Mouse (Mus musculus): ENCODE data around the gene Agbl4. TPM values are rescaled to one million over a fixed set of nuclear protein-coding genes. Genes with fewer than 3 reads are reported as not detected.

The Agbl4 gene
- polyA plus RNA-seq, 2 experiments from 2014 or later, result not detected

- ATAC-seq, result no peak
Measured at GRCm38 (mm10) chr4:111594655-111595295, 1197.3 kb downstream of the Agbl4 start.

DNA sequence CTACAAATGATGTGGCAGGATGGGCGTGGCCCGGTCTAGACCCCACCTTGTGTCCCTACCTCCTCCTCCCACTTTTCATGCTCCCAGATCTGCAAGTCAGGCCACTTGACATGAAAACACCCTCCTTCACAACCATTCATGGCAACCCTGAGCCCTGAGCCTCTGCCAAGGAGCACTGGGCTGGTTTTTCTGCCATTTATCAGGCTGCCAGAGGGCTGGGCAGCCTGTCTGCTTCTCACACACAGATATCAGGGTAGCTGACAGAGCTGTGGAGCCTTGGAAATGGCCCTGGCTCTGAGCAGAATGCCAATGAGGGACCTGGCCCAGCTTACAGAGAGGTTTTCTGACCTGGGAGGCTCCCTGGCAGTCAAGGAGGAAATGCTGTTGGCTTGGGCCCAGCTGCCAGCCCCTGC, 1199.8 kb downstream of the Agbl4 start:
- no peak for ATAC-seq

DNA sequence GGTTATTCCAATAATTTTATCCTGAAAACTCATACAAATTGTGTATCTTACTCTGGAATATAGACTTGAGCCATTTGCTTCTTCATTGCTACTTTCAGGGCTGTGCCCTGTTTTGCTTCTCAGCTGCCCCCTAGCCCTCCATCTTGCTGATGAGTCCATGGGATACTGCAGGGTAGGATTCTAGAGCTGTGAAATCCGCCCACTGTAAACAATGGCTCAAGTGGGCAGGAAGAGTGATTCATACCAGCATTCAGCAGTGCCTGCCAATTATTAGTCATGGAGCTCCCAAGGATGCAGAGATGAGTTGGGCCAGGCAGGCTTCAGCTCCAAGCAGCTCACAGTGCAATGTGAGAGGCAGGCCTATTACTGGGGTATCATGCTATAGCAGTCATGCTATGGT, 1200.5 kb downstream of the Agbl4 start:
- ATAC-seq, result no peak

- ATAC-seq, result no peak
Measured at GRCm38 (mm10) chr4:111603194-111603593, 1205.7 kb downstream of the Agbl4 start.

DNA sequence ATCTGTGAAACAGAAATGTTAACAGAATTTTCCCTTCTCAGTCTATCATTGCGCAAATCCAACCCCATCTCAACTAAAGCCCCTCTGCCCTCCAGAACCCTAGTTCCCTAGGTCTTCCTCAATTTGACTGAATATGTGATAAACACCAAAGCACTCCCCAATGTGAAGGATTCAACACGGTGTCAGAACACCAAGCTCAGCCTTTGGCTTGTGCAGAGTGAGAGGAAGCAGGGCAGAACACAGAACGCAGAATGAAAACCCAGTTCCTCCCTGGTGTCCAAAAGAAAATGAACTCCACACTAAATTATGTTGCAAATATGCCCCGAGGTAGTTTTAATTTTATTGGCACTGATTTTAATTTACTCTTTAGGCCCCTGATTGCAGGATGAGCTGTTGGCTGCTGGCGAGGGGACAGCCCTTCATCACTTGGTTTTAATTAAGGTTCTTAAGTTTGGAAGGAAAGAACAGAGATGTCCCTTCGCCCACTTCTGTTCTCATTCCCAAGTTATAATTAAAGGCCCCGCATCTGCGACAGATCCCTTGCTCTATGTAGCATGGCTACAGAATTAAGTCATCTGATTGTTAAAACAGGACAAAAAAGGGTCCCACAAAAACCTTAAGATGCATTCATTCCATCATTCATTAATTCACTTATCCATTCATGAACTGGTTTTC, 1210.5 kb downstream of the Agbl4 start:
- ATAC-seq, result no peak

DNA sequence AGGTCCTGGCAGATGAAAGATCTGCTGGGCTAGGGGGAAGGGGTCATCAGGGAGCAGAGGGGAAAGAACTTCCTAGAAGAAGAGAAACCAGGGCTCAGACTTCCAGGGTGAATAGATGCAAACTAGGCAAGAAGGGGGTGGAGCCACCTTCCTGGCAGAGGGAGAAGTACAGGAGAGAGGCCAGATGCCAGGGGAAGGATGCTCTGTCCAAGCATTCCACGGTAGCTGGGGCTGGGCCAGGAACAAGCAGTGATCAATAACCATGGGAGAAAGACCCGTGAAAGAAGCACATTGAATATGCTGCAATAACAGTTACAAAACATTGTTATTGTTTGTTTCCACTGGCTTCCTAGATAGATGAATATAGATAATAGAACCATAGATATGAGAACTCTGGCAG, 1224.4 kb downstream of the Agbl4 start:
- no peak for ATAC-seq

GRCm38 (mm10) chr4:111624914-111625313, 1227.5 kb downstream of the Agbl4 start:
- no peak for ATAC-seq

GRCm38 (mm10) chr4:111626118-111626830, 1228.8 kb downstream of the Agbl4 start:
- no peak for ATAC-seq

DNA sequence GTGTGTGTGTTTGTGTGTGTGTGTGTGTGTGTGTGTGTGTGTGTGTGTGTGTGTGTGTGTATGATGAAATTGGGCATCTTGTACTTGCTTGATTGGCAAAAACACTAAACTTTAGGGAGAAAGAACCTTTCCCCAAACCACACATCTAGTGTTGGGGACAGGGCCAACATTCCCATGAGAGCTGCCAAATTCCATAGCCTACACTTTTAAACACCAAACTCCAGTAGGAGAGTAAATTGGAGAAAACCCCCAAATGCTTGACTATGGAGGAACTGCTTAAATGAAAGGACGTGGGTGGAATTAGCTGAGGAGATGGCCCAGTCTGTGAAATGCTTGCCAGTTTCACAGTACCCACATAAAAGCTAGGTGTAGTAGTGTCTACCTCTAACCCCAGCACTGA, 1235.2 kb downstream of the Agbl4 start:
- no peak for ATAC-seq

- no peak for ATAC-seq
Measured at GRCm38 (mm10) chr4:111635538-111636124, 1238.2 kb downstream of the Agbl4 start.

DNA sequence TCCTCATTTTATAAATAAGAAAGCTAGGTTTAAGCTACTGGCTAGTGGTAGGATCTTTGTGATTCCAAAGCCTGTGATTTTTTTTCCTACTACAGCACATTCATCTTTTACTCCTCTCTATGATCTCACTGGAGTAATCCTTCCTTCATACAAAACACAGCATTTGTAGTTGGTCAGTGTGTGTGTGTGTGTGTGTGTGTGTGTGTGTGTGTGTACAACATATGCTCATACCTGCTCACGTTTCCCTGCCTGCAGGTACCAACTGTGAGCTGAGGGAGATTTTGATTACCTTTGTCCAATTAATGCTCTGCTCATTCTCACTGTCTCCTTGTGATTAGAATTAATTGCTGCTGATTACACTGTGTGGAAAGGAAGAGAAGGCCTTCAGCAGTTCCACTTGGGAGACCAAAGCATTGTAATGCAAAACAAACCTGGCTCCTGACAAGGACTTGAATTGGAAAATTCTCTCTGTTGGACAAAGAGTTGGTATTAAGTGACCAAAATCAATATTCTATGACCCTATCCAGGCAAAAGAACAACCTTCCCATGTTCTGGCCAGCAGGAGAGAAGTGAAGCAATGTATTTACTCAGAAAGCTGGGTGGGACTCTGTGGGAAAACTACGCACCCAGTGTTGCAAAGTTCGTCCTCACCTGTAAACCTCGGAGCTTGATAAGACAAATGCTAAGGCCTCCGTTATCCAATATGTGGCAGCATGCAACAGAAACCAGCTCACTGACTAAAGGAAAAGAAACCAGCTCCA, 1241.7 kb downstream of the Agbl4 start:
- ATAC-seq, result no peak

DNA sequence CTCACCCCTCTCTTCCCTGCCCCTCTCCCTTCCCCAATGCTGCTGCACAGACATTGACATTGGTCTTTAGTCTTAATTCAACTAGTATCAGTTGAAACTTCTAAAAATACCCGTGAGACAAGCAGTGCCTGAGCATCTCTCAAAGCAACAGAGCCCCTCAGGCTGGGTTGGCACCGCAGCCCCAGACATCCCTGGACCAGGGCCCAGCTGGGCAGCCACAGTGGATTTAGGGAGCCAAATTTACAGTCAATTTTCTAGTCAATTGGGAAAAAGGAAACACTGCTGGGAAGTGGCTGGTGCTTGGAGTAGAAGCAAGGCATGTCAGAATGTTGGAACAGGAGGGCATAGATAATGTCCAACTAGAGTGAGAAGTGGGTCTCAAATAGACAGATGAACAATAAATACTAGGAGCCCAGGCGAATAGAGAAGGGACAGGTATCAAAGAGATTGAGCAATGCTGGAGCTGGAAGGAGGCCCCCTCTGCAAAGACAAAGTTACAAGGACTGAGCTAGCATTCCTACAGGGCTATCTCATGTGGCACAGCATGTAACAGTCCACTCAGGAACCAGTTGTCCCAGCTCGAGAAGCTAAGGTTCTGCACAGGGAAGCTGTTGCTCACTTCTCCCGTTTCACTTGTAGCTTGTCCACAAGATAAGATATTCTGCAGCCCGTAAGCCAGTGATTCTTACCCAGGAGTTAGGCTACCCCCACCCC, 1247.8 kb downstream of the Agbl4 start:
- no peak for ATAC-seq

DNA sequence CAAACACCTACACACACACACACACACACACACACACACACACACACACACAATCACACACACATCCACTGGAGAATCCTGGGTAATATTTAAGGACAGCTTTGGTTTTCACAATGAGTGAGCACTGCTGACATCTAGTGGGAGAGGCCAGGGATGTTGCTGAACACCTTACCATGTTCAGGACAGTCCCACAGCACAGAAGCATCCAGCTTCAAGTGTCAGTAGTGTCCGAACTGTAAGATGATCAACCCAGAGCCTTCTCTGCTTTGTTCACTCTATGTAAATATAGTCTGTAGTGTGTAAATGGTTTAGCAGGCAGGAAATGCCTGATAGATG, 1248.3 kb downstream of the Agbl4 start:
- ATAC-seq, result no peak

- no peak for ATAC-seq
Measured at GRCm38 (mm10) chr4:111653451-111653850, 1256.0 kb downstream of the Agbl4 start.

- no peak for ATAC-seq
Measured at GRCm38 (mm10) chr4:111663730-111664129, 1266.3 kb downstream of the Agbl4 start.

GRCm38 (mm10) chr4:111664146-111664545, 1266.7 kb downstream of the Agbl4 start:
- no peak for ATAC-seq

GRCm38 (mm10) chr4:111666713-111667112, 1269.3 kb downstream of the Agbl4 start:
- no peak for ATAC-seq

DNA sequence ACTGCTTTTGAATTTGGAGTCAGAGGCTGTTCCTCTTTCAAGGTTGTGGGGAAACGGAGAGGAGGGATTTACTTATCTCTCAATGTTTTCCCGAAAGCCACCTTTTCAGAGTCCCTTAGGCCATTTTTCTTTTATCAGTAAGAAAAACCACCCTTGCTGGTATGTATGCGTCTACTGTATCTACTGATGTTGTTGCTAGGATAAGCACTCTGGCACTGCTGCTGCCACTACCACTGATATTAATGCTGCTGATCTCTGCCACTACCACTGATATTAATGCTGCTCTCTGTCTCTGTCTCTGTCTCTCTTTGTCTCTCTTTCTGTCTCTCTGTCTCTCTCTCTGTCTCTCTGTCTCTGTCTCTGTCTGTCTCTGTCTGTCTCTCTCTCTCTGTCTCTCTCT, 1271.9 kb downstream of the Agbl4 start:
- ATAC-seq, result no peak

DNA sequence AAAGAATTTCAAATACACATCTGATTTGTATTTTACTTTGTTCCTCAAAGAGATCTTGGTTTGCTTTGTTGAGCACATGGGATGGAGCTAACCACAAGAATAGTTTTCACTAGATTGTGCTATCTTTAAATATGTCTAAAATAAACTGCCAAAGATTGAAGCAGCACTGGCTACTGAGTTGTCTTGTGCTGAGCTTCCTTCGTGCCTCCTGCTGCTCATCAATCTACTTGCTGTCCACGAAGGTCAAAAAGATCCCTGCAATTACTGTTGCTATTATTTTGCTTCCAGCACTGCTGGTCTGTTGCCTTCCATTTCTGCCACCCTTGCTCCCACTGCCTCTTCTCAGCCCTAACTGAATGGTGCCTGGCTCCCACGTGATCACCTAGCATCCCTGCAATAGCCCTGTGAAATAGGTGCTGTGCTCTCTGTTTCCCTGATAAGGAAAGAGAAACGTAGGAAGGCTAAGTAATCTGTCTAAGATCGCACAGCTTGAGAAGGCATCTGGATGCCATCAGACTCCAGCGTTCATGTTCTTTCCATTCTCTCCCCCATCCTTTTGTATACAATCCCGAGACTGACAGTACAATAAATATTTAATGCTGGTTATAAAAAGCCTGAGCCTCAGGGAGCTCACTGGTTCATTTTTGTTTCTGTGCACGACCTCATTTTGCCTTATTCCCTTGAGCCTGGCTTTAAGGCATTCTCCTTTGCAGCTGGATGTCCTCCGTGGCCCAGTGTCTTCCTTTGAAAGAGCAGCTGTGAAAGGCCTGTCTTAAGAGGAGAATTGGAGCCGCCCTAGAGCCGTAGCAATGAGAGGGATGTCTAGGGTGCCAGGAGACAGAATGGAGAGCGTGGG, 1273.3 kb downstream of the Agbl4 start:
- no peak for ATAC-seq

- ATAC-seq, result no peak
Measured at GRCm38 (mm10) chr4:111671440-111671839, 1274.0 kb downstream of the Agbl4 start.

DNA sequence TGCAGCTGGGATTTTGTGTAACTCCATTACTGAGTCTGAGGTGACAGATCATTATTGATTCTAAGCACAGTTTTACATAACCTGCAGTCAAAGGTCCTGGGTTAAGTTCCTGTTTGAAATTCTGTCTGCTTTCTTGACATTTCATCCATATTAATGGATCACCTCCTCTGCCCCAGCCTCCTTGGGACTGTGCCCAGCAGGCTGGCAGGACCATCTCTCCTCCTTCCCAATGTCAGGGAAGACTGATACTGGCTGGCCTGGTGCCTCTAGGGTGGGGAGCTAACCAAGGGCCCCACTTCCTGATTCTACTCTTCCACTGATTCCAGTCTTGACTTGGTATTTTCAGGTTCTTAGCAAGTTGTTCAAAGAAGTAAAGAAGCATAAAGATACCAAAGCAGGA, 1276.4 kb downstream of the Agbl4 start:
- no peak for ATAC-seq

All from activated CD4-positive, CD25-positive, alpha-beta regulatory T cell, adult 4 months (primary cell).